Mouse (Mus musculus): ENCODE measurements around the gene C1qtnf7. TPM values are rescaled to one million over a fixed set of nuclear protein-coding genes. Genes with fewer than 3 reads are reported as not detected.

The C1qtnf7 gene
- polyA plus RNA-seq (2015; fragmentation: Nextera tagmentation; extraction: Ambion mirVana) = 17.7 and 18.0 TPM in 2 replicates

DNA sequence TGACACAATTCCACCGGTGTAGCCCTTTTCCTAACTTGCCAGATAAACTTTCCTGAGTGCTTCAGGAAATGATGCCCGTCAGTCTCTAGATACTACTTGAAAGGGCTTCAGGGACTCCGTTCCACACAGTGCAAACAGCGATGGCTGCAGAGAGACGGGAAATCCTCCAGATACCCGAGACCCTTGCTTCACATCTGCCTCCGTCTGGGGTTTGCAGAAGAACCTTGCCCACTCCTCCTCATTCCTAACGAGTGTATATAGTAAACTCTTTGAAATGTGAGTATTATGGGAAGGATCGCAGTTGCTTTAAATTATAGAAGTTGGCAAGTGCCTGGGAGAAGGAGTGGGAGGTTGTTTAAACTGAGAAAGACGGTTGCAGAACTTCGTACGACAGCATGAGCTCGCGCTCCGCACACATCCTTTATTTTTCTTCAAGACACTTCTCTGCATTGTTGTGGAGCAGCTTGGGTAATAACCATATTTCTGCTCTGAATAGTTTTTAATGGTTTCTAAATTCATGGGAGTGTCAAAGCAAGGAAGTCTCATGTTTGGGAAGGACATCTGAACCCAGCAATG lies at the start of gene C1qtnf7:
TSS of gene C1qtnf7 (plus strand) at position 138 of the 576 bp plus-strand sequence.
- H3K4me3 ChIP-seq (replicated peaks) = peak within 1 kb of the TSS; percentile 29
- H3K4me1 ChIP-seq = no peaks in the 10 kb centered on the region
- H3K9me3 ChIP-seq = no peaks in the 10 kb centered on the region
- no peaks in the 10 kb centered on the region for H3K27me3 ChIP-seq (replicated peaks)
- no peak within 1 kb of the TSS for H3K9ac ChIP-seq
- H3K36me3 ChIP-seq = no peaks in the 10 kb centered on the region
- peak within 1 kb of the TSS; percentile 67; the same call in 1 of the 2 replicates for H3K27ac ChIP-seq
- H3K4me2 ChIP-seq = peak within 1 kb of the TSS; percentile 38
- ATAC-seq (ENCODE audit: insufficient read depth, low FRiP score, low read depth) = no peak
- 21% methylated on average over 15 of the region's 15 CpGs for WGBS

DNA sequence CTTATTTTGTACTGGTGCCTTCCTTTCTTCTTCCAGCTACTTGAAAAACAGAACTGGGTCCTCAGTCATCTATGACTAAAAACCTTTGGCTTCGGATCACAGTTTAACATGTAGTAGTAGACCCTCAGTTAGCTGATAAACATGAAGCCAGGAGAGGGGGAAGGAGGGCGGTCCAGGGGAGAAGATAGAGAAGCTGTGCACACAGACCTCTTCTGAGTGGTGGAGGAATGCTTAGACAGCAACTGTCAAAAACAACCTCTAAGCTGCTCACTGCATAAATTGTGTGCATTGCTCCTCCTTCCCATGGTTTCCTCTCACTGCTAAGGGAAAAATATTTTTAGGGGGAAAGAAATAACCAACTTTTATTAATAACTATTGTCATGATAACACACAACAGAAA lies 48.6 kb upstream of the C1qtnf7 start:
- WGBS = 76% methylated on average over 2 of the region's 2 CpGs
- no peak for ATAC-seq (ENCODE audit: insufficient read depth, low FRiP score, low read depth)

DNA sequence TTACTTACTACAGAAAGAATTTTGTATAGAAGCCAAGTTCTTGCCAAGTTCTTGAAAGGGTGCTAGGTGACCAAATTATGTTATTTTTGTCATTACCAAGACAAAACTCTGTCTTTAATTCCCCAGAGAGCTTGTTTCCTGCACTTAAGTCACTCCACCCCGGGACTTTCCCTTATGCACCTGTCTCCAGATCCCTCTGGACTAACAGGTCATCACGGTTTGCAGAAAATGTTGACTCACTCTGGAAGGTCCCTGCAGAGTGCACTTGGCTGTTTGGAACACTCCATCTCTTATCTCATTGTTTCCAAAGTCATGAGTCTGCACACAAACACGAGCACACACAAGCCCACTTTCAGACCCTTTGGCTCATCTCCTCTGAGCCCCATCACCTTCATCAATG lies 48.1 kb upstream of the C1qtnf7 start:
- 51% methylated on average over 3 of the region's 3 CpGs for WGBS
- H3K27me3 ChIP-seq (replicated peaks) = no peaks in the 10 kb centered on the region

More for the DNA sequence above, 48.6 kb upstream of the C1qtnf7 start:
- Histone ChIP-seq H3K36me3 (no peaks in the 10 kb centered on the region), H3K4me2 (no peak overlapping the region), H3K9ac (no peak overlapping the region), H3K4me3 (replicated peaks) (no peak overlapping the region), H3K4me1 (no peaks in the 10 kb centered on the region), H3K9me3 (no peaks in the 10 kb centered on the region), H3K27me3 (replicated peaks) (no peaks in the 10 kb centered on the region), H3K27ac (no peak overlapping the region)

DNA sequence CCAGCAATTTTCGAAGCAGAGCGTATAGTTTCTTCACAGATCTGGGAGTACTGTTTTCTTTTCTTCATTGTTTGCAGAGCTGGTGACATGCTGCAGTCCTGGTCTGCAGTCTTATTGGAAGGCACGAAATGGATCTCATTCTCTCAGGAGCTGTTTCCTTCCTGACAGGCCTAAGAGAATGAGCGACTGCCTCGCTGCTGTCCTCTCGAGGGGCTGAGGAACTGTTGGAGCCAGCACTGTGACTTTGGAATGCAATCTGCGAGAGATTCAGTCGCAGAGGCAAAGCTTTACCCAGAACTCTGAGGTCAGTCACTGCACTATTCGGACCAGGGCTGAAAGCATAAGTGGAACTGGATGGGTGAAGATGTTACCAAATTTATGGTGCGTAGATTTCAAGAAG lies 46.4 kb upstream of the C1qtnf7 start:
- H3K27ac ChIP-seq = no peak overlapping the region
- 53% methylated on average over 10 of the region's 10 CpGs for WGBS

More for the DNA sequence above, 48.1 kb upstream of the C1qtnf7 start:
- Histone ChIP-seq H3K4me1 (no peaks in the 10 kb centered on the region), H3K27ac (no peak overlapping the region), H3K36me3 (no peaks in the 10 kb centered on the region), H3K4me2 (no peak overlapping the region), H3K9me3 (no peaks in the 10 kb centered on the region), H3K9ac (no peak overlapping the region), H3K4me3 (replicated peaks) (no peak overlapping the region)
- no peak for ATAC-seq (ENCODE audit: insufficient read depth, low FRiP score, low read depth)

DNA sequence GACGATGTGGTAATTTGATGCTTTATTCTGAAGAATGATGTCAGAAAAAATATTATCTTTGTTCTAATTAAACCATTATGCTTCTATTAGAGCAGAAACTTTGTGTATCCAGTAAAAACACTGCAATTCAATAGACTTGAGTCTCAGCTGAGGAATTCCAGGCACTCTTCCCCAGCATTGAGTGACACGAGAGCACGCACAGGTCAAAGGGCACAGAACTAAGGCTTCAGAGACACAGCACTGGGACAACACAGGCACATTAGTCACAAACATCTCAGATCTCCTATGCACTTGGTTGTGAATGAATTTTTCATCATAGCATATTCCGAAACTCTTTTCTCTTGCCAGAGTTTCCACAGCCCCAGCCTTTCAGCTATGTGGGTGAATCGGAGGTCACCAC lies 37.4 kb upstream of the C1qtnf7 start:
- WGBS = 47% methylated on average over 5 of the region's 5 CpGs
- no peaks in the 10 kb centered on the region for H3K9me3 ChIP-seq
- H3K4me2 ChIP-seq = no peak overlapping the region
- H3K9ac ChIP-seq = no peak overlapping the region
- no peak overlapping the region for H3K27ac ChIP-seq
- H3K4me1 ChIP-seq = no peaks in the 10 kb centered on the region
- ATAC-seq (ENCODE audit: insufficient read depth, low FRiP score, low read depth) = no peak
- no peaks in the 10 kb centered on the region for H3K36me3 ChIP-seq
- no peak overlapping the region for H3K4me3 ChIP-seq (replicated peaks)
- no peaks in the 10 kb centered on the region for H3K27me3 ChIP-seq (replicated peaks)

More for the DNA sequence above, 46.4 kb upstream of the C1qtnf7 start:
- Histone ChIP-seq H3K4me2 (no peak overlapping the region), H3K9ac (no peak overlapping the region), H3K9me3 (no peaks in the 10 kb centered on the region), H3K27me3 (replicated peaks) (no peaks in the 10 kb centered on the region), H3K4me1 (no peaks in the 10 kb centered on the region), H3K4me3 (replicated peaks) (no peak overlapping the region), H3K36me3 (no peaks in the 10 kb centered on the region)
- no peak for ATAC-seq (ENCODE audit: insufficient read depth, low FRiP score, low read depth)

DNA sequence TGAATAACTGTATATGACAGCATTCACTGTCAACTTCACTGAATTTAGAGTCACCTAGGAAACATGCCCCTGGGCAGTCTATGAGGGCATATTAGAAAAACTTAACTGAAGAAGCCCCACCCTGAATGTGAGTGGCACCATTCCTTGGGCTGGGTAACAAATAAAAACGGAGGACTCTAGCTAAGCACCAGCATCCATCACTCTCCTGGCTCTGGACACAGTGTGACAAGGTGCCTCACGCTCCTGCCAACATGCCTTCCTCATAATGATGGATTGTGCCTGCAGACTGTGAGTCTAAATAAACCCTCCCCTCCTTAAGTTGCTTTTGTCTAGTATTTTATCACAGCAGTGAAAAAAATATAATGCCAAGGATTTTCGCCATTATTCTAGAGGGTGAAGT lies 35.3 kb upstream of the C1qtnf7 start:
- H3K27me3 ChIP-seq (replicated peaks) = no peaks in the 10 kb centered on the region
- no peak overlapping the region for H3K27ac ChIP-seq
- H3K9me3 ChIP-seq = no peaks in the 10 kb centered on the region
- no peak for ATAC-seq (ENCODE audit: insufficient read depth, low FRiP score, low read depth)
- no peaks in the 10 kb centered on the region for H3K36me3 ChIP-seq
- H3K4me3 ChIP-seq (replicated peaks) = no peak overlapping the region
- no peak overlapping the region for H3K4me2 ChIP-seq
- no peak overlapping the region for H3K9ac ChIP-seq
- no peaks in the 10 kb centered on the region for H3K4me1 ChIP-seq
- WGBS = 34% methylated on average over 3 of the region's 3 CpGs

DNA sequence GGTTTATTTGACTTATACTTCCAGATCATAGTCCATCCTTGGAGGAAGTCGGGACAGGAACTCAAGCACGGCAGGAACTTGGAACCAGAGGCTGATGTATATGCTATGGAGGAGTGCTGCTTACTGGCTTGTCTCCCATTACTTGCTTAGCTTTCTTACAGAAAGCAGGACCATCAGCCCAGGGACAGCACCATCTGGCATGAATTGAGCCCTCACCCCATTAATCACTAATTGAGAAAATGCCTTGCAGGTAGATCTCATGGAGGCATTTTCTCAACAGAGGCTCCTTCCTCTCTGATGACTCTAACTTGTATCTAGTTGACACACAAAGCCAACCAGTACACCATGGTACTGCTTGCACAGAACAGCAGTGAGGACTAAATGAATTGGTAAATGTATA lies 34.6 kb upstream of the C1qtnf7 start:
- Histone ChIP-seq H3K4me1 (no peaks in the 10 kb centered on the region), H3K9me3 (no peaks in the 10 kb centered on the region), H3K4me2 (no peak overlapping the region), H3K27ac (no peak overlapping the region), H3K4me3 (replicated peaks) (no peak overlapping the region), H3K36me3 (no peaks in the 10 kb centered on the region), H3K9ac (no peak overlapping the region), H3K27me3 (replicated peaks) (no peaks in the 10 kb centered on the region)
- WGBS = 40% methylated on average over 2 of the region's 2 CpGs
- no peak for ATAC-seq (ENCODE audit: insufficient read depth, low FRiP score, low read depth)

DNA sequence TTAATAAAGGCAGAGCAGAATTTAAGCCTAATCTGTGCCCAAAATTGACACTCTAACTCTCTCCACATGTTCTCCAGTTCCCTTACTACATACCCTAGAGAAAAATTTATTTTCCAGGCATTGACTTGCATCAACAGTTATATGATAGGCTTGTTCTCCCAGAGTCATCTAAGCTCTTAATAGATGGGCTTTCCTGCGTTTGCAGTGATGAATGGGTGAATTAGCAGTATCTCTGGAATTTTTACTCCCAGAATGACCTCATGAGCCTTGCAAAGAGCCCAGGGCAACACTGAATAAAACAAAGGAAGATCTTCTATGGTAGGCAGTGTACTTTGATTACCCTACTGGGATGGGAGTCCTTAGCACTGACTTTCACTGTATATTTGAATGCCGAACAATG lies 33.5 kb upstream of the C1qtnf7 start:
- Histone ChIP-seq H3K9ac (no peak overlapping the region), H3K27ac (no peak overlapping the region), H3K4me1 (no peaks in the 10 kb centered on the region), H3K4me2 (no peak overlapping the region), H3K4me3 (replicated peaks) (no peak overlapping the region), H3K9me3 (no peaks in the 10 kb centered on the region), H3K36me3 (no peaks in the 10 kb centered on the region), H3K27me3 (replicated peaks) (no peaks in the 10 kb centered on the region)
- ATAC-seq (ENCODE audit: insufficient read depth, low FRiP score, low read depth) = no peak
- 33% methylated on average over 2 of the region's 2 CpGs for WGBS

DNA sequence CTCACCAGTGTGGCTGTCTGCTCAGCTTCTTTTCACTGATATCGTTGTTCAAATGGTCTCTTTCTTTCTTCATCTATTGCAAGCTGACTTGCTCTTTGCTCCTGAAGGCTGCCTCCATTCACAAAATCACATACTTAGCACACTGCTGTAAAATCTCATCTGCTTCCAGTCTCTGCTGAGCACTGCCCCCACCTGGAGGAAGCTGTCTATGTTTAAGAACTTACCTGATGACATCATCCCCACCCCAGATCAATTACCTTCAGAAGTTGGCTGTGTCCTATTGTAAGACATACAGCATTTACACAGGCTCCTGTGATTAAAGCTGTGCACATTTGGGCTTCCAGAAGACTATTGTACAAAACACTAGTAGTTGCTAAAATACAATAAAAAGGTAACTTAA lies 13.5 kb upstream of the C1qtnf7 start:
- Histone ChIP-seq H3K9me3 (no peaks in the 10 kb centered on the region), H3K27me3 (replicated peaks) (no peaks in the 10 kb centered on the region), H3K36me3 (no peaks in the 10 kb centered on the region), H3K4me2 (no peak overlapping the region), H3K4me1 (no peaks in the 10 kb centered on the region), H3K27ac (no peak overlapping the region), H3K9ac (no peak overlapping the region), H3K4me3 (replicated peaks) (no peak overlapping the region)
- ATAC-seq (ENCODE audit: insufficient read depth, low FRiP score, low read depth) = no peak
- 74% methylated on average over 1 of the region's 1 CpGs for WGBS

DNA sequence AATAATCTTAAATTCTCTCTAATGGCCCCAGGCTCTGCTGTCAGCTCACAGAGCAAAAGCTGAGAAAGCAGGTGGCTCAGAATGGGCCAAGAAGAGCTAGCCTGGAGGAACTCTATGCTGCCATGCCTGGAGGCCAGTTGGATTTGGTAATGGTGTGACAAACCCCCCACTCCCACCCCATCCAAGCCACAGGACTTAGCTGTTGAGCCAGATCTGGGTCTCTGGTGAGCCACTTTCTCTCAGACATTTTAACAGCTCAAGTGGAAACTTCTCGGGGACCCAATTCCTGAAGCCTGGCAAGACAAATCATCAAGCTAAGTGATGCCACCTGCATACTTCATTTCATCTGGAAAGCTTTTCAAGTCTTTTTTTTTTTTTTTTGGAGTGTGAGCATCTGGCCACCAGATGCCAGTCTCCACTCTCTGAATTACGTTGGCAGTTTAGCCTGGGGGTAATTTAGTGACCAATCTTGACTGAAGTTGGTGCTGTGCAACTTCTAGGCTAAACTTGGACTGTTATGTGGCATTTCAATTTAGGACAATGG lies 11.0 kb upstream of the C1qtnf7 start:
- Histone ChIP-seq H3K9ac (no peak overlapping the region), H3K36me3 (no peaks in the 10 kb centered on the region), H3K27me3 (replicated peaks) (no peaks in the 10 kb centered on the region), H3K4me3 (replicated peaks) (no peak overlapping the region), H3K27ac (no peak overlapping the region), H3K9me3 (no peaks in the 10 kb centered on the region), H3K4me1 (no peaks in the 10 kb centered on the region), H3K4me2 (no peak overlapping the region)
- no peak for ATAC-seq (ENCODE audit: insufficient read depth, low FRiP score, low read depth)
- WGBS = 75% methylated on average over 2 of the region's 2 CpGs

DNA sequence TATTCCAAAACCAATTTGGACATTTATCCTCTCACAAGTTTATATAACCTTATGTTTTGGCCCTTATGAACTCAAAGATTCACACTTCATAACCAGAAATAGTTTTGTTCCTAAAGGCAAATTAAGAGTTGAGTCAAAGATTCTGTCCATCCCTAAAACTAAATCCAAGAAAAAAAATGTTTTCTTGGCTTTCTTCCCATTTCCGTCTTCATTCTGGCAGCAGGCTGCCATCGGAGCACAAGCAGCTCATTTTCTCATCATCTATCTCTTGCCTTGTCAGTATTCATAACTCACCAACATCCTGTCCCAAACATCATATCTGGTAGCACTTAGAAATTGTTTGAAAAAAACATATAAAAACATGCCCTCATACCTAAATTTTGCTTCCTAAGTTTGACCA lies 6.9 kb upstream of the C1qtnf7 start:
- 37% methylated on average over 2 of the region's 2 CpGs for WGBS
- Histone ChIP-seq H3K4me1 (no peaks in the 10 kb centered on the region), H3K36me3 (no peaks in the 10 kb centered on the region), H3K4me2 (no peak overlapping the region), H3K27me3 (replicated peaks) (no peaks in the 10 kb centered on the region), H3K9ac (no peak overlapping the region), H3K9me3 (no peaks in the 10 kb centered on the region), H3K27ac (no peak overlapping the region), H3K4me3 (replicated peaks) (no peak overlapping the region)
- ATAC-seq (ENCODE audit: insufficient read depth, low FRiP score, low read depth) = no peak

DNA sequence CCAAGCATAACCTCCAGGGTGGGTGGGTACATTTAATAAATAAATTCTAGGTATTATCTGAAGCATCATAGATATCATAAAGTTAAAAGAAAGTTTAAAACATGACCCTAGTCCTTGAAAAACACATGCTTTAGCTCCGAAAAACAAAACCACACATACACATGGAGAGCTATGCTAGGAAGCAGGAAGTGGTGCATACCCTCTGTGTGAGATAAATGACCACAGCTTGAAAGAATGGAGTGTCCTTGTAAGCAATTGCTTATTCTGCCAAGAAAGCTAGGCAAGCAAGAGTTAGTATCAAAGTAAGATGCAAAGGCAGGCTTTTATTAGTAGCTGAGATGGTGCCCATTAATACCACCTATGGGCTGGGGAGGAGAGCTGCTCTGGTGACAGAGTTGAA lies 6.4 kb upstream of the C1qtnf7 start:
- no peak overlapping the region for H3K4me3 ChIP-seq (replicated peaks)
- ATAC-seq (ENCODE audit: insufficient read depth, low FRiP score, low read depth) = no peak
- H3K27ac ChIP-seq = no peak overlapping the region
- no peak overlapping the region for H3K9ac ChIP-seq
- H3K9me3 ChIP-seq = no peaks in the 10 kb centered on the region
- H3K4me2 ChIP-seq = no peak overlapping the region
- 35% methylated on average over 1 of the region's 1 CpGs for WGBS
- H3K27me3 ChIP-seq (replicated peaks) = no peaks in the 10 kb centered on the region
- no peaks in the 10 kb centered on the region for H3K36me3 ChIP-seq
- H3K4me1 ChIP-seq = no peaks in the 10 kb centered on the region

DNA sequence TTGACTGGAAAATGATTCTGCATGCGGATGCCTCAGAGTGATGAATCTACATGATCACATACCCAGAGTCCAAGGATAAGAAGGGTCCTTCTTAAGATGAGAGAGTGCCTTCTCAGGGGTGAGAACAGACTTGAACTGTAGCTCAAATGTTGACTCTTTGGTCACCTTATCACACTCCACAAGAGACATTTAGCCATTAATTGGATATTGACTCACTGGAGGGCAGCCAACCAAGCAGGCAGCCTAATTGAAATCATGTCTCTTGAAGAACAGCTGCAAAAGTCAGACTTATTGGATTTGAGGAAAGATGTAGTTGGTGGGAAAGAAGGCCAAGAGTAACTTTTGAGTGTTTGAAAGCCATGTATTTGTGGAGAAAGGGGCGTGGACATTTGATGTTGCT lies 4.2 kb upstream of the C1qtnf7 start:
- H3K9ac ChIP-seq = no peak overlapping the region
- no peaks in the 10 kb centered on the region for H3K9me3 ChIP-seq
- no peak overlapping the region for H3K27ac ChIP-seq
- H3K27me3 ChIP-seq (replicated peaks) = no peaks in the 10 kb centered on the region
- no peaks in the 10 kb centered on the region for H3K36me3 ChIP-seq
- H3K4me1 ChIP-seq = no peaks in the 10 kb centered on the region
- no peak overlapping the region for H3K4me3 ChIP-seq (replicated peaks)
- WGBS = 75% methylated on average over 2 of the region's 2 CpGs
- no peak overlapping the region for H3K4me2 ChIP-seq
- no peak for ATAC-seq (ENCODE audit: insufficient read depth, low FRiP score, low read depth)

All from stomach, embryonic 15.5 days (tissue).